Mouse (Mus musculus) liver, postnatal 0 days (tissue): Measurements from ENCODE around the gene Coq9.
"Not testable (repeated sequence)": the region's sequence is repeated elsewhere in the genome, so short reads cannot be mapped to it uniquely, and the experiment has no call there.

Experiments used
- CTCF ChIP-seq: sonication (generic); IDR thresholded peaks from 2 replicates; pipeline ENCODE4 v1.5.1; 2016; ENCODE audit warnings: antibody characterized with exemption, low read depth
- EP300 ChIP-seq: IDR thresholded peaks from 2 replicates; pipeline ENCODE4 v1.6.1; 2016; ENCODE audit warnings: antibody characterized with exemption, low read depth, mild to moderate bottlenecking

DNA sequence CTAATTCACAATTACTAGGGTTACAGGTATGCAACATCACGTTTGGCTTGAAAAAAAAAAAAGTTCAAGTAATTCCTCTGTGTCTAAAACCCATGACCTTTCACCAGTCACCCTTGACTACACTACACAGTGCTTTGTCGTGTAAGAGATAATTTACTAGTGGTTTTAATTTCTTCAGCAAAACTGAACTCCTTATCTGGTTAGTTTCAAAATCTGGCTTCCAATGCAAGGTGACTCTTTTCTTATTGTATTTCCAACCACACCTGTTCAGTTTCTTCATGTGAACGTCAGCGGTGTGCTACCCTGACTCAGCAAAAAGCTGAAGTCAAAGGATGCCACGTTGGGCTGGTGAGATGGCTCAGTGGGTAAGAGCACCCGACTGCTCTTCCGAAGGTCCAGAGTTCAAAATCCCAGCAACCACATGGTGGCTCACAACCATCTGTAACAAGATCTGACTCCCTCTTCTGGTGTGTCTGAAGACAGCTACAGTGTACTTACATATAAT, 4.2 kb upstream of the Coq9 start:
- not testable (repeated sequence) for TF ChIP-seq CTCF, EP300
